Mouse (Mus musculus) brown adipose tissue, adult 24 weeks (tissue): ENCODE measurements at regions not wholly inside any gene's neighbourhood (a gene's known extent, or its start where the extent isn't known, plus 50 kb on each side); places are given as distances from the start of the nearest gene placed in this dataset.
"Not testable (repeated sequence)": the region's sequence is repeated elsewhere in the genome, so short reads cannot be mapped to it uniquely, and the experiment has no call there.

Experiments used
- H3K27ac ChIP-seq: fragments of 200-500 bp; replicated peaks from 2 replicates; pipeline ENCODE4 v1.5.1; 2012; ENCODE audit warnings: low read depth, mild to moderate bottlenecking, low read length
- H3K4me1 ChIP-seq: fragments of 200-500 bp; 2 replicates; pipeline ENCODE4 v1.6.1; 2012; ENCODE audit warnings: low read length, mixed read lengths; ENCODE audit not compliant: control insufficient read depth, insufficient read depth, insufficient read length
- H3K4me3 ChIP-seq: fragments of 200-500 bp; 2 replicates; pipeline ENCODE4 v1.5.1; 2012; ENCODE audit warnings: low read depth, mild to moderate bottlenecking, low read length, moderate library complexity; ENCODE audit not compliant: insufficient read depth

- H3K4me3 ChIP-seq = no peak overlapping the region
- no peak overlapping the region for H3K27ac ChIP-seq
- H3K4me1 ChIP-seq = no peaks in the 10 kb centered on the region
Measured at GRCm38 (mm10) chr4:131163782-131164315, 219.7 kb downstream of the Matn1 start.

- Histone ChIP-seq H3K27ac (no peak overlapping the region), H3K4me3 (no peak overlapping the region), H3K4me1 (no peaks in the 10 kb centered on the region)
Measured at GRCm38 (mm10) chr4:131166574-131167270, 222.5 kb downstream of the Matn1 start.

GRCm38 (mm10) chr4:131167921-131168320 is 223.7 kb downstream of the Matn1 start:
- Histone ChIP-seq H3K27ac (no peak overlapping the region), H3K4me3 (no peak overlapping the region), H3K4me1 (no peaks in the 10 kb centered on the region)

GRCm38 (mm10) chr4:131173783-131174460 is 229.7 kb downstream of the Matn1 start:
- H3K4me3 ChIP-seq = no peak overlapping the region
- no peaks in the 10 kb centered on the region for H3K4me1 ChIP-seq
- no peak overlapping the region for H3K27ac ChIP-seq

GRCm38 (mm10) chr4:131176701-131177100 is 232.5 kb downstream of the Matn1 start:
- no peak overlapping the region for H3K4me3 ChIP-seq

GRCm38 (mm10) chr4:131177889-131178288 is 233.7 kb downstream of the Matn1 start:
- H3K4me3 ChIP-seq = no peak overlapping the region
- H3K27ac ChIP-seq = no peak overlapping the region
- no peaks in the 10 kb centered on the region for H3K4me1 ChIP-seq

More at GRCm38 (mm10) chr4:131176701-131177100, 232.5 kb downstream of the Matn1 start:
- Histone ChIP-seq H3K4me1 (no peaks in the 10 kb centered on the region), H3K27ac (no peak overlapping the region)

- H3K4me1 ChIP-seq, H3K4me3 ChIP-seq, H3K27ac ChIP-seq: not testable (repeated sequence)
Measured at GRCm38 (mm10) chr4:131178642-131179041, 234.5 kb downstream of the Matn1 start.

- Histone ChIP-seq H3K27ac (no peak overlapping the region), H3K4me3 (no peak overlapping the region)
Measured at GRCm38 (mm10) chr4:131188066-131188465, 243.9 kb downstream of the Matn1 start.

GRCm38 (mm10) chr4:131191106-131191880 is 247.1 kb downstream of the Matn1 start:
- H3K27ac ChIP-seq = no peak overlapping the region
- H3K4me3 ChIP-seq = no peak overlapping the region
- no peaks in the 10 kb centered on the region for H3K4me1 ChIP-seq

More at GRCm38 (mm10) chr4:131188066-131188465, 243.9 kb downstream of the Matn1 start:
- H3K4me1 ChIP-seq = no peaks in the 10 kb centered on the region

- H3K4me3 ChIP-seq = no peak overlapping the region
- H3K27ac ChIP-seq = no peak overlapping the region
- no peaks in the 10 kb centered on the region for H3K4me1 ChIP-seq
Measured at GRCm38 (mm10) chr4:131193900-131194419, 249.8 kb downstream of the Matn1 start.

- no peaks in the 10 kb centered on the region for H3K4me1 ChIP-seq
- no peak overlapping the region for H3K27ac ChIP-seq
- H3K4me3 ChIP-seq = no peak overlapping the region
Measured at GRCm38 (mm10) chr4:131196147-131196546, 252.0 kb downstream of the Matn1 start.

- Histone ChIP-seq H3K27ac (no peak overlapping the region), H3K4me1 (no peaks in the 10 kb centered on the region), H3K4me3 (no peak overlapping the region)
Measured at GRCm38 (mm10) chr4:131203721-131204120, 259.5 kb downstream of the Matn1 start.

GRCm38 (mm10) chr4:131204722-131205121 is 260.5 kb downstream of the Matn1 start:
- no peak overlapping the region for H3K27ac ChIP-seq
- no peaks in the 10 kb centered on the region for H3K4me1 ChIP-seq
- no peak overlapping the region for H3K4me3 ChIP-seq

GRCm38 (mm10) chr4:131205127-131205526 is 260.9 kb downstream of the Matn1 start:
- Histone ChIP-seq H3K4me1 (no peaks in the 10 kb centered on the region), H3K27ac (no peak overlapping the region), H3K4me3 (no peak overlapping the region)

- no peak overlapping the region for H3K4me3 ChIP-seq
- H3K4me1 ChIP-seq = no peaks in the 10 kb centered on the region
- H3K27ac ChIP-seq = no peak overlapping the region
Measured at GRCm38 (mm10) chr4:131205685-131206084, 261.5 kb downstream of the Matn1 start.
